Mouse (Mus musculus) cerebellum, adult 2 months (tissue): ENCODE data around the gene Lrrc45.
"Not testable (repeated sequence)": the region's sequence is repeated elsewhere in the genome, so short reads cannot be mapped to it uniquely, and the experiment has no call there.

Experiments used
- CTCF ChIP-seq: fragments of 200-500 bp; IDR thresholded peaks from 2 replicates; pipeline ENCODE4 v1.5.1; 2011; ENCODE audit warnings: low read depth, mild to moderate bottlenecking, control low read depth, low read length, moderate library complexity, borderline replicate concordance; ENCODE audit not compliant: insufficient read depth
- POLR2A ChIP-seq: fragments of 200-500 bp; IDR thresholded peaks from 2 replicates; pipeline ENCODE4 v1.6.1; 2011; ENCODE audit warnings: low read length, control low read depth, borderline replicate concordance; ENCODE audit not compliant: insufficient read depth

- not testable (repeated sequence) for TF ChIP-seq CTCF, POLR2A
These were observed 48.9 kb downstream of the Lrrc45 start, which contains the start of gene Hmga1b for GRCm38 (mm10) chr11:120762672-120763041.
